Mouse (Mus musculus) cerebellum, adult 11-12 months (tissue): ENCODE results near the gene Ptpru.
"Not testable (repeated sequence)": the region's sequence is repeated elsewhere in the genome, so short reads cannot be mapped to it uniquely, and the experiment has no call there.

Experiments
- DNase-seq: peaks from one replicate; pipeline ENCODE4 v3.0.0; 2022

Gene Ptpru

DNA sequence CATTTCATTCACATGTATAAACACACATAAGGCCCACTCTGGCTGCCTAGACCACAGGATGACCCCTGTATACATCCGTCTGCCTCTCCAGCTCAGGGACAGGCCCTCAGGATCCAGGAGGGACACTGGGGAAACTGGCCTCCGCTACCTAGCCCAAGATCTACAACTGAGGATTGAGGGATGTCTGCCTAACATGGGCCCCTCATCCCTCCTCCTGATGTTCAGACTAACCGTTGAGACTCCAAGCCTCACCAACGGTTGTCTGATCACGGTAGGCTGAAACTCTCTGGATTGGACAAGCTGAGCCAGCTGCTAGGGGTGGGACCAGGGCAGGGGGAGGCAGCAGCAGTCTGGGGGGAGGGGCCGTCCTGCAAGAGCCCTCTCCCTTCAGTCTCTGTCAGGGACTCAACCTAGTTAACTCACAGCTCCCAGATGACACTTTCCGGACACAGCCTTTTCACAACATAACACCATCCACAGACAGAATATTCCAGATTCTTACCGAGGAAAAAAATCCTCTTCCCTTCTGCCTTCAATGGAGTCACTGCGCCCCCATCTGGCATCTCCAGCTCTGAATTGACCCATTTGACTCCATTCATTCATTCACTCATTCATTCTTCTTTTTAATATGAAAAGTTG, 4.0 kb downstream of the Ptpru start:
- no peak for DNase-seq

DNA sequence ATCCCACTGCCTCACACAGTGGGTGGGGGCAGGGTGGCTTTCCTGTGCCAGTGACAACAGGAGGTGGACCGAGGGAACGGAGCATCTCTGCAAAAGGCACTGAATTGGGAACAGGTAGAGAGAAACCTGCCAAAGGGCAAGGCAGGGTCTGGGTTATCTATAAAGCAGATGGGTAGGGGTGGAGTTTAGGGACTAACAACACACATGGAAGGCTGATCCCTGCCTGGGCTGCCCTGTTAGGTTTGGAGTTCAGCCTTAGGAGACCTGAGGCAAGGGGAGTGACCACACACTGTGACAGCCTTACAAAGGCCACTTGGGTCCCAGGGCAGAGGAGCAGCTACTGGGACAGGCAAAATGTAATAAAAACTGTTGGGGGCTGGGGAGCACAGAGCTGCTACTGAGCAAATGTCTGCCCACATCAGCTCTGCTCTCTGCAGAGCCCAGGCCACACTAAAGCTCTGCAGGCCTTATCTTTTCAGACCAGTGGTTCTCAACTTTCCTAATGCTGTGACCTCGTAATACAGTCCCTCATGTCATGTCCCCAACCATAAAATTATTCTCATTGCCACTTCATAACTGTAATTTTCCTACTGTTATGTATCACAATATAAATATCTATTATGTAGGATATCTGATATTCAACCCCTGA, 5.2 kb downstream of the Ptpru start:
- DNase-seq, result no peak

DNA sequence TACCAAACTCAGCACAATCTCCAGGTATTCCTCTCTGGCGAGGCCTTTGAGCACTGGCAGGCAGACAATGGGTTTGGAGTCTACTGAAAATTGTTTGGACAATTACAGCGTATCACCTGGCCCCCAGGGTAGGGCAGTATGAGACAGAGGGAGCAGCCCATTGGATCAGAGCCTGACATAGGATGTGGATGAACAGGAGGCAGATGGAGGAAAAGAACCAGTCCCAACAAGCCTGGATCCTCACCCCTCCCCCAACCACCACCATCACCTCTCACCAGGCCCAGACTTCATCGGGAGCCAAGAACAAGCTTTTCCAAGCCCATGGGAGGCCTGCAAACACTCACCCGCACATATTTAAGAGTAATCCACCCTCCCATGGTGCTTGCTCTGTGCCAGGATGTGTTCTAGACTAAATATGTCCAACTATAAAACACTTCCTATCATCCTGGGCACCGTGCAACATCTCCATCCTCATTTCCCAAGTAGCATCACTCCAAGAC, 6.5 kb downstream of the Ptpru start:
- DNase-seq, result peak; percentile 49

DNA sequence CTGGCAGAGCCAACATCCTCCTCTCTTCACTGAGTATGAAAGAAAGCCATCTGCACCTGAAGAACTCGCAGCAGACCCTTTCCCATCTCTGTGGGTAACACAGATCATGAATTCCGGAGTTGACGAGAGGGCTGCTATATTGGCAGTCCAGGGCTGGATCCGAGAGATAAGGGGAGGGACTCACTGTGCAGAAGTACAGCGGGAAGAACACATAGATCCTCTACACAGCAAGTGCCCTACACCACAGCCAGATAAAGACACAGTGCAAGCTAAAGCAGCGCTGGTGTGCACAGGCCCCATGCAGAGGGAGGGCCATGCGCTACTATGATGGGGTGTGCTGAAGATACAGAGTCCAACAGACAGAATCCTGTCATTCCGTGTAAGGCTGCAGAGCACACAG, 9.0 kb downstream of the Ptpru start:
- DNase-seq, result no peak

DNA sequence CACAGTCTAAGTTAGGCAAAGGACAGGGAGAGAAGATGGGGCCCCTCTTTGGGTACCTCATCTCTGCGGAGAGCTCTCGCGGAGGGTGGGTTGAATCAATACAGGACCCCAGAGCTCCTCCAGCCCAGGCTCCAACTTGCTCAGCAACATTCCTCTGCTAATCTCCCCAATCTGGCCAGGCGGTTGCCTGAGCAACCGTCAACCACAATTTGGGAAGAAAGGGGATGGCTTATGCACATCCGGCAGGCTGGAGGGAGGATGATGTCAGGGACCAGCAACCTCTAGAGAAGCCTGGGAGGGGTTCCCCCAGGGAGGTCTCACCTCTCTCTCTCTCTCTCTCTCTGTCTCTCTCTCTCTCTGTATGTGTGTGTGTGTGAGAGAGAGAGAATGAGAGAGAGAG, 11.2 kb downstream of the Ptpru start:
- DNase-seq, result no peak

DNA sequence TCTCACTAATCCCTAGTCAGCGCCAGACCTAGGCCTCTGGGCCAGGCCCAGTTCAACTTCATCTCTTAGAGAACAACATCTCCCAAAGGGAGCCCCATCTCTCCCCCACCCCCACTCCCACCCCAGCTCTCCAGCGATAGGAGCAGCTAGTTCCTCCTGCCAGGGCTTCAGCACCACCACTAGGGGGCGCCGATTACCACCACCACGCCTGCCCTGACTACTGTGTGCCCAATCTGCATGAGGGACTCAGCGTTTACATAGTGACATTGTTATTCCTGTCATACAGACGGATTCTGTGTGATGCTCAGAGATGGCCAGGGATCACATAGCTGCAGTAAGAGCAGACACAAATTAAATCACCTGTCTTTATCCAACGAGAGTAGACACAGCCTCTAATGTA, 12.3 kb downstream of the Ptpru start:
- DNase-seq, result no peak

DNA sequence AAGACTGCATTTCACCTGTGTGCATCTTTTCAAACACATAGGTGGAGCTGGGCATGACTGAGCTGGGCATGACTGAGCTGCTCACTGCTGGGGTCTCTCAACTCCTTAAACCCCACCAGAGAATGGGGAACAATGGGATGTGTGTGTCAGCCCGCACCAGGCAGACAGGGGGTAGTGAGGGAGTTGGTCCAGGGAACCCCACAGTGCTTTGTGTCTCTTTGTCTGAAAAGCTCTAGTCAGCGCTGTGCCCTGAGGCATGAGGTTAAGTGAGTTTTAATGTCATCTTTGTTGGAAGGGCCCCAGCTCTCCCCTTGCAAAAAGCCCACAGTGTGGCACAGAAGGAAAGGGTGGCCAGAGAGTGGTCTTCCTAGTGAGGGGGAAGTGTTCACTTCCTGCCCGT, 13.1 kb downstream of the Ptpru start:
- no peak for DNase-seq

DNA sequence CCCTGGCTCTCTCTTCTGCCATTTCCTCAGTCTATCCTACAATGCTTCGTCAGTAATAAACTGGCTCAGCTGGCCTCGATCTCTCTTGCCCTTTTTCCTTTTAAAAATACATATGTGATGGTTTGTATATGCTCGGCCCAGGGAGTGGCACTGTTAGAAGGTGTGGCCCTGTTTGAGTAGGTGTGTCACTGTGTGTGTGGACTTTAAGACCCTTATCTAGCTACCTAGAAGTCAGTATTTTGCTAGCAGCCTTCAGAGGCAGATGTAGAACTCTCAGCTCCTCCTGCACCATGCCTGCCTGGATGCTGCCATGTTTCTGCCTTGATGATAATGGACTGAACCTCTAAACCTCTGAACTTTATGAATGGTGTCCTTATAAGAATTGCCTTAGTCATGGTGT, 15.5 kb downstream of the Ptpru start:
- DNase-seq, result no peak

DNA sequence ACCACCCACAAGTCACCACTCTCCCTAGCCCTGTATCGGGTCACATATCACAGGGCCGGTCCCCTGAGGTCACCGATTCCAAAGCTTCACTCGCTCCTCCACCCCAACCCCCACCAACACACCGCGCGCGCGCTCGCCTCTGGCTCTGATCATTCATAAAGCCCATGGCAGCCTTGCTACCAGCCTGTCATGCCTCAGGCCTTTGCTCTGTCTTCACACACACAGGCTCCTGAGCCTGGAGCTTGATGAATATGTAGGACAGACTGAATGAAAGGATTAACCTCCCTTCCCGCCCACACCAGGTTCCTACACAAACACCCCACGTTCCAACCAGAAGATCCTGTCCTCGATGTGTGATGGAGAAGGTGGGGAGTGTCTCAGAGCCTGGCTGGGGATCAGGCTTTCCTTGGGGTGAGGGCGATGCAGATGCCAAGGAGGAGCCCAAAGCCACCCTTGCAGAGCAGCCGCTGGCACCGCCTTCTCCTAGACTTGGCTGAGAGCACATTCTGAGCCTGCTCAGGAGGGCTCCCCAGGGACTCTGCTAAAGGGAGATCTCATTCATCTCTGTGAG, 16.8 kb downstream of the Ptpru start:
- DNase-seq, result no peak

DNA sequence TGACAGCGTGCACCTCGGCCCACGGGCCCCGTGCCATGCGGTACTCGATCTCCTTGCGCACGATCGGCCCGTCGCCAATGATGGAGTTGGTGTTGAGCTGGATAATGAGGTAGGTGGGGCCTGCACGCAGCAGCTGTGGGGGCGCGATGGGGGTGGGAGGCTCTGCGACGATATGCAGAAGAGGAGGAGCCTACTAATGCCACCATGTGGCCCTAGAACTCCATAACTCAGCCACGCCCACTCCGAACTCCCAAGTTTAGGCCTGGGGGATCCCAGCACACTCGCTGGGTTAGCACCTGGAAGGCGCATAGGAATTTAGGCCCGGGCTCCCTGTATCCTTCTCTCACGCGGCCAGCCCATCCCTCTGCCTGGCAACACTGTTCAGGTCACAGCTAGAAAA, 19.2 kb downstream of the Ptpru start:
- DNase-seq, result no peak

DNA sequence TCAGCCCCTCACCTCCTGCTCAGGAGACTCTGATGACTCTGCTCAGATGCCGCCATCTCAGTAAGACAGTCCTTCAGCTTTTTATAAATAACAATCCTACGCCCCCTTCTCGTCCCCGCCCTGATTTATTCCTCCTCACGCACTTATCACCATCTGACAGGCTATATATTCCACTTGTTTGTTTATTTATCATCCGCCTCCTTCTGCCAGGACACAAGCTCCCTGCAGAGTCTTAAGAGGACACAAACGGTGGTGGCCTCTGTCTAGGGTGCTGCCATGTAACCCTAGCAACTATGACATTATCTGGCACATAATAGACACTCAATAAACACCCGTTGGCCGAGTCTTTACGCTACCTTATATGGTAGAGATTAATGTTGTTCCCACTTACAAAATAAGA, 22.3 kb downstream of the Ptpru start:
- DNase-seq, result no peak

DNA sequence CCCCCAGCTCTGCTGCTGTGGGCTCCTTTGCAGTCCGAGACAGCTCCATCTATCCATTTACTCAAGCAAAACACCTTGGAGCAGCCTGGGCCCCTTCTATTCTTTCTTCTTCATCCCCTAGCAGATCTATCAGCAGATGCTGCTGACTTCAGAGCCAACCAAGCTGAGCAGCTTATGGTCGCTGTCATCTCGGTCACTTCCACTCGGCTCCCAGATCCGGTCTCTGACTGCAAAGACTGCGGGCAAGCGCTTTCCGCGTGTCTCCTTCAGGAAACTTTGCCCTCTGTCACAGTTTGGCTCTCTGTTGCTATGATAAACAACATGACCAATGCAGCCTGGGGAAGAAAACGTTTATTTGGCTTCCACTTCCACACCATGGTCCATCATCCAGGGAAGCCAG, 23.2 kb downstream of the Ptpru start:
- no peak for DNase-seq

DNA sequence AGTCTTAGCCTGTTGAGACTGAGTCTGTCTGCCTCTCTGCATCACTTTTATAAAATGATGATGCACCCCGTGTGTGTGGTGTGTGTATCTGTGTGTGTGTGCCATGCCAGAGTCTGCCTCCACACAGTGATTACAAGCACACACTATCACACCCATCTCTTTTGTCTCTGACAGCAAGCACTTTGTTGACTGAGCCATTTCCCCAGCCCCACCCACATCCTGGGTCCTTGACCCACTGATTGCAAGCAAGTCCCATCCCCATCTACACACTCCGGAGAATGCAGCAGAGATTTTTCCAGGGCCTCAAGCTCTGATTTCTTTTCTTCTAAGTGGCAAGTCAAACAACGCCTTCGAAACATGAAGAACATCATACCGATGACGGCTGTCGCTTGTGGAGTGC, 24.3 kb downstream of the Ptpru start:
- no peak for DNase-seq

DNA sequence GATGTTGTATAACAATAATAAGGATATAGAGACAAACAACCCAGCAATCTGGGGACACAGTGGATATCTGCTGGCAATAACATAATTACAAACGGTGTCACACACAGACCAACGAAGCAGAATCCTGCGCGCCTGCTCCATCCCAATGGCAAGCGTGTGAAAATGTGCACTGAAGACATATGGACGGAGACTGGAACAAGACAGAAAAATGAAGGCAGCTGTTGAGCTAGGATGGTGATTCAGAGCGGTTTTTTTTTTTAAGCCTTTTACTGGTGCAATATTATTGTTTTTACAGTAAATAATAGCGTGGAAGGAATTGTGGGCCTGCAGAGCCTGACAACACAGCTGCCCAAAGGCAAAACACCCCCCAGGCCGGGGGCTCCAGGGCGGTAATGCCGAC, 25.6 kb downstream of the Ptpru start:
- DNase-seq, result no peak

DNA sequence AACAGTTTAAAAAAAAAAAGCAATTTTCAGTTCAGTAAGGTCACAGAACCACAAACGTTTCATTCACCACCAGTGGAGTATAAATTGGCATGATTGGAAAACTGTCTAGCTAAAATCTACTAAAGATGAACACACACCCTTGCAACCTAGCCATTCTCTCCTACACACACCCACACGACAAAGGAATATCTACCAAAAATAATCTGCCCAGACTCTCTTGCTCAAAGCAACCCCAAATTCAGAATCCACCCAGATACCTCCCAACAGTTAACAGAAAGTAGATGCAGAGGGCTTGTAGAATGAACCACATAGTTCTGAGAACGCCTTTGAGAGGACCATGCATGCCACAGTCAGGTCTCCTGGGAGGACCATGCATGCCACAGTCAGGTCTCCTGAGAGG, 32.8 kb downstream of the Ptpru start:
- no peak for DNase-seq

DNA sequence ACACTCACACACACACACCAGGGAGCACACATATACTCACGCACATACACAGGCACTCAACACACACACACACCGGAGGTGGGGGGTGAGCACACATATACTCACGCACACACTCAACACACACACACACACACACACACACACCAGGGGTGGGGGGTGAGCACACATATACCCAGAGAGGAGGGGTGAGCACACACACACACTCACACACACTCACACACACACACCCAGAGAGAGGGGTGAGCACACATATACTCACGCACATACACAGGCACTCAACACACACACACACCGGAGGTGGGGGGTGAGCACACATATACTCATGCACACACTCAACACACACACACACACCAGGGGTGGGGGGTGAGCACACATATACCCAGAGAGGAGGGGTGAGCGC, 33.4 kb downstream of the Ptpru start:
- DNase-seq, result not testable (repeated sequence)

DNA sequence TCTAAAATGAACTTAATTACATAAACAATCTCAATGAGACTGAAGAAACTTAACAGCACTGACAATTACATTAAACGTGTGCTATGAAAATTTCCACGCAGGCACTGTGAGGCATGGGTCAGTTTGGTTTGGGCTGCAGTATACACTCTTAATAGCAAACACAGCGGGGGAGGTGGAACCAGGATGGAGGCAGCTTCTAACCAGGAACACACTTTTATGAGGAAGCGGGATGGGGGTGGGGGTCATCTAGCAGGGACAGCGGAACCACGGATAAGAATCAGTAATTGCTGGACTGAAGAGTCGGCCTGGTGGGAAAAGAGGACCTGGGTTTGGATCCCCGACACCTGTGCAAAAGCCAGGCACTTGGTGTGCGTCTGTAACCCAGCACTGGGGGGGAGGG, 34.2 kb downstream of the Ptpru start:
- DNase-seq, result no peak

DNA sequence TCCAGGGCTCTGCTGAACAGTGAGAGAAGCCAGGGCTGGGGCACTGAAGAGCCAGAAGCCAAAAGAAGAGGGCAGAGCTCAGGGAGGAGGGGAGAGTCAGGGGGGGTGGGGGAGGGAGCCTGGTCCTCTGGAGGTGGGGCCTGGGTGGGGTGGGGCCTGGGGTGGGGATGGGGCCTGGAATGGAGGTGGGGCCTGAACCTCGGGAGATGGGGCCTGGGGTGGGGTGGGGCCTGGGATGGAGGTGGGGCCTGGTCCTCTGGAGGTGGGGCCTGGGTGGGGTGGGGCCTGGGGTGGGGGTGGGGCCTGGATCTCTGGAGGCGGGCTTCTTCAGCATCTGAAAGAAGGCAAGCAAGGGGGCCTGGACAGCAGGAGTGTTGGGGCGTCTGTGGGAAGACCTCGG, 39.1 kb downstream of the Ptpru start:
- no peak for DNase-seq

DNA sequence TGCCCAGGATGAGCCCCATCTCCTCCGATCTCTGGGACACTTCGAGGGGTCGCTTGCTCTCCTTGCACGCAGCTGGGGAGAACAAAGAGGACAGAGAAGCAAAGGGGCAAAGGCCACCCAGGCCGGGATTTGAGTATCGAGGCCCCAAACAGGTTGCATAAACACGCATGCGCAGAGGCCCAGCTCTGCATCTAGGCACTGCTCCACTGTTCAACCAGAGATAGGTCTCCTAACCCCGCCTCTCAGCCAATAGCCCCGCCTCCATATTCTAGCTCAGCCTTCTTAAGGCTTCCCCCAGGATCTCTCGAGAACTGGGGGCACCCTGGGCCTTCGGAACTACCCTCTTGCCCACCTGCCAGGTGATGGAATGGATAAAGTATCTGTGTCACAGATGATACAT, 40.2 kb downstream of the Ptpru start:
- DNase-seq, result no peak

DNA sequence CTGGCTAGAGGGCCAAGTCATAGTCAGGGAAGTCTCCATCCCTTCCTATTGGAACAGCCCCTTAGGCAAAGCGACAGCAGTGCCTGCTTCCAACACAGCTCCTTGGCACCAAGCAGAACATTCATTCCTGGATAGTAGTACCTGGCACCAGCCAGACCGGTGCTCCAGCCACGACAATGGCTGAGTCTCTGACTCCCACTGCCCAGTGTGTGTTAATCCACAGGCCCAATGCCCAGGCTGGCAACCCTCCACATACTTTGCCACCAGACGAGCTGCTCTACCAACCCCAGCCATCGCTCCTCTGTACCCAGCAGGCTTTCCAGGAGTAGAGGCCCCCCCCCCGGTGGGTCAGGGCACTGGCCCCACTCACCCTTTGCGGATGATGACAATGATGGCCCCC, 40.6 kb downstream of the Ptpru start:
- DNase-seq, result no peak

DNA sequence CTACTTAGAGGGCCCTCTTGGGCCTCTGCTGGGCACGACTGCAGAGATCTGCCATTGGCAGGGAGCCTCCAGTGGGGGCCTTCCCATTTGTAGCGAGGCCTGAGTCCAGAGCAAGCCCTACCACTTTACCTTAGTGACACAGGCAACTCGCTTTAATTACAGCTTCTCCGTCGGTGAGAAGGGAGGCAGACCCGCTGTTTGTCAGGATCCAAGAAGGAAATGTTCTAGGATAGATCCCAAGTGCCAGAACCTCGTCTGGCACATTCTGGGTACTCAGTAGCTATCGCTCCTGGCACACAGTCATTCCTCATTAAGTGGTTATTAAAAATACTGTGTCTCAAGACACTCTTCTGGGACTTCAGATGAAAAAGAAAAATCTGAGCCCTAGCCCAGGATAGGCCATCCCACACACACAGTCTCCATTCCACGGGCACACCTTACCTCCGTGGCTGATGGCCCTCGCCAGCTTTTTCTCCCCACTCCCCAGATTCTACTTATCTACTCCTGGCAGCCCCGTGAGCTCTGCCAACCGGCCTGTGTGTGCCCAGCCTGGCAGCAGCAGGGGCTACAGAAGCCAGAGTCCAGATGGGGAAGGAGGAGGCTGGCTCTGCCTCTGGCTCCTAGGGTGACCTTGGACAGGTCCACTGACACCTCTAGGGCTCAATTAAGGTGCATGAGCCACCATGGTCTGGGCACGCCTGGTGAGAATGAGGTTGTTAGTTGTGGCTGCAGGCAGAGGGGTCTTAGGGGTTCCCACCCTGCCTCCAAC, 41.6 kb downstream of the Ptpru start:
- DNase-seq, result no peak

DNA sequence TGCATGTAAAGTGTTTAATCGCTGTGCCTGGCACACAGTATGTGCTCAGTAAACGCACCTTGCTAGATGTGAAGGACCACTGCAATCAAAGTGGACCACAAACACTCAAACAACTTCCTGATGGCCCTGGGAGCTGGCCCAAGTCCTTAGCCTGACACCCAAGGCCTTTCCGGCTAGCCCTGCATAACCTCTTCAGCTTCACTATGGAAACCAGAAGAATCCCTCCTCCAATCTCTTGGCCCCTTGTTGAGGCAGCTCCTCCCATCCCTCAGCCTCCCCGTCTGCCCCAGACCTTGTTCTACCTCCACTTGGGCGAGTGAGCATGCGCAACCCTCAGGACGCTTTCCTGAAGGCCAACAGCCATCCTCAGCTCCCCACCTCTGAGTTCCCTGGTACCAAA, 51.3 kb downstream of the Ptpru start:
- no peak for DNase-seq

DNA sequence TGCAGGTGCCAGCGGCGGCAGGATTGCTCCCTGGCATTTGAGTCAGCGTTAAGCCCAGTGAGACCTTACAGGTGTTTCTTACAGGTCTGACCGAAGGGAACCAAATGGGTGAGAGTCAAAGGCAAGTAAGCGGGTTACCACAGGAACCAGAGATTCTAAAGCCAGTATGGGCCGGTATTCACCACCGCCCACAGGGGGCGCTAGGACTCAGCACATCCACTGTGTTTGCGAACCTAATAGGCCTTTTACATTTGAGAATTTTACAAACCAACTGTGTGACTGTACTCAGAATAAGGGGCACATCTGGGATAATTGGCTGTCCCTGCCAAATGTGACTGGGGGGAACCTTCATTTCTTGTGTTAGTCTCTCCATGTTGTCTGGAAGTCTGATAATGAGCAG, 54.1 kb downstream of the Ptpru start:
- DNase-seq, result no peak

DNA sequence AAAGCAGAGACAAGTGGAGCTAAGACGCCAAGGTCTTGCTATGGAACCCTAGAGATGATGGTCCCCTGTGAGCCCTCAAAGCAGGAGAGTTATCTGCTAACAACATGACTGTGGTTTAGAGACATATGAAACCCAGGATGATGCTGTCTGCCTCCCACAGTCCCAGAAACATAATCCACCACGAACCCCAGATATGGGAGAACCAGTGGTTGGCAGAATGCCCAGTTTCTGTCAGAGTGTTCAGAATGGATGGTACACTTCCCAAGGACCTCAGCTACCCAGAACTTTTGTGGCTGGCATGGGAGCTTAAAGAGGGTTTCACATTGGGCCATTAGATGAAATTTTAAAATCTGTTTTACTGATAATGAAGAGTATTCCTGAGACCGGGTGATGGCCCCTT, 57.1 kb downstream of the Ptpru start:
- no peak for DNase-seq
